Mouse (Mus musculus): ENCODE measurements around the gene Arsb. TPM values are rescaled to one million over a fixed set of nuclear protein-coding genes. Genes with fewer than 3 reads are reported as not detected.
A peak's percentile ranks its signal among the peaks of the same experiment; 100 is the strongest.

Arsb gene
- total RNA-seq, 2 experiments from 2014 or later = 80.1 to 80.7 TPM

GRCm38 (mm10) chr13:93920786-93921300 lies 149.4 kb downstream of the Arsb start:
- no peak overlapping the region for H3K27ac ChIP-seq

GRCm38 (mm10) chr13:93921831-93922565 lies 150.6 kb downstream of the Arsb start:
- H3K27ac ChIP-seq = no peak overlapping the region
- intact Hi-C loops (cut with DNase I) = no loop called here
- DNase-seq (ENCODE audit: extremely low spot score in 1 of 2, low spot score in 2 of 2) = no peak
- H3K4me3 ChIP-seq = no peak overlapping the region
- TF ChIP-seq CTCF (IDR thresholded peaks at IDR 0.05) = no peak

More at GRCm38 (mm10) chr13:93920786-93921300, 149.4 kb downstream of the Arsb start:
- H3K4me3 ChIP-seq = no peak overlapping the region
- intact Hi-C loops (cut with DNase I) = no loop called here
- TF ChIP-seq CTCF (IDR thresholded peaks at IDR 0.05) = no peak
- no peak for DNase-seq (ENCODE audit: extremely low spot score in 1 of 2, low spot score in 2 of 2)

- DNase-seq (ENCODE audit: extremely low spot score in 1 of 2, low spot score in 2 of 2) = no peak
- no peak for TF ChIP-seq CTCF (IDR thresholded peaks at IDR 0.05)
- Histone ChIP-seq H3K4me3 (no peak overlapping the region), H3K27ac (no peak overlapping the region)
- intact Hi-C loops (cut with DNase I) = no loop called here
These were observed 151.1 kb downstream of the Arsb start for GRCm38 (mm10) chr13:93922566-93922910.

GRCm38 (mm10) chr13:93924735-93925432 lies 153.5 kb downstream of the Arsb start:
- 0 out of 2 replicates have a peak overlapping the region, but pooled peaks have one; percentile 32 for H3K27ac ChIP-seq
- intact Hi-C loops (cut with DNase I) = no loop called here
- no peak for TF ChIP-seq CTCF (IDR thresholded peaks at IDR 0.05)
- DNase-seq (ENCODE audit: extremely low spot score in 1 of 2, low spot score in 2 of 2) = no peak
- no peak overlapping the region for H3K4me3 ChIP-seq

GRCm38 (mm10) chr13:93930561-93931340 lies 159.3 kb downstream of the Arsb start:
- Histone ChIP-seq H3K4me3 (no peak overlapping the region), H3K27ac (no peak overlapping the region)
- intact Hi-C loops (cut with DNase I) = loop anchor here (5.0 kb wide), 1 partner anchor 177 kb away; no protein-coding TSS in a partner anchor
- TF ChIP-seq CTCF (IDR thresholded peaks at IDR 0.05) = no peak
- DNase-seq (ENCODE audit: extremely low spot score in 1 of 2, low spot score in 2 of 2) = peak in 1 of 2 experiments; percentile 65

- TF ChIP-seq CTCF (IDR thresholded peaks at IDR 0.05) = no peak
- Histone ChIP-seq H3K27ac (no peak overlapping the region), H3K4me3 (no peak overlapping the region)
- intact Hi-C loops (cut with DNase I) = no loop called here
- DNase-seq (ENCODE audit: extremely low spot score in 1 of 2, low spot score in 2 of 2) = no peak
These were observed 165.0 kb downstream of the Arsb start for GRCm38 (mm10) chr13:93936455-93936854.

- intact Hi-C loops (cut with DNase I) = no loop called here
These were observed 166.7 kb downstream of the Arsb start for GRCm38 (mm10) chr13:93938118-93938517.

GRCm38 (mm10) chr13:93939363-93940127 lies 168.1 kb downstream of the Arsb start:
- DNase-seq (ENCODE audit: extremely low spot score in 1 of 2, low spot score in 2 of 2) = no peak
- H3K4me3 ChIP-seq = no peak overlapping the region
- no peak for TF ChIP-seq CTCF (IDR thresholded peaks at IDR 0.05)
- H3K27ac ChIP-seq = no peak overlapping the region
- intact Hi-C loops (cut with DNase I) = no loop called here

More at GRCm38 (mm10) chr13:93938118-93938517, 166.7 kb downstream of the Arsb start:
- TF ChIP-seq CTCF (IDR thresholded peaks at IDR 0.05) = no peak
- H3K27ac ChIP-seq = no peak overlapping the region
- H3K4me3 ChIP-seq = no peak overlapping the region
- DNase-seq (ENCODE audit: extremely low spot score in 1 of 2, low spot score in 2 of 2) = no peak

- Histone ChIP-seq H3K4me3 (no peak overlapping the region), H3K27ac (no peak overlapping the region)
- TF ChIP-seq CTCF (IDR thresholded peaks at IDR 0.05) = no peak
- intact Hi-C loops (cut with DNase I) = no loop called here
- no peak for DNase-seq (ENCODE audit: extremely low spot score in 1 of 2, low spot score in 2 of 2)
These were observed 169.5 kb downstream of the Arsb start for GRCm38 (mm10) chr13:93940742-93941531.

- Histone ChIP-seq H3K27ac (no peak overlapping the region), H3K4me3 (no peak overlapping the region)
- no peak for DNase-seq (ENCODE audit: extremely low spot score in 1 of 2, low spot score in 2 of 2)
- intact Hi-C loops (cut with DNase I) = no loop called here
- no peak for TF ChIP-seq CTCF (IDR thresholded peaks at IDR 0.05)
These were observed 179.6 kb downstream of the Arsb start for GRCm38 (mm10) chr13:93950996-93951395.

Data from left cerebral cortex, adult 2 months (tissue).